Mouse (Mus musculus): Measurements from ENCODE around the gene Slc6a11.

Slc6a11 gene

GRCm38 (mm10) chr6:114267979-114268378 is 136.9 kb downstream of the Slc6a11 start:
- DNase-seq = no peak

DNA sequence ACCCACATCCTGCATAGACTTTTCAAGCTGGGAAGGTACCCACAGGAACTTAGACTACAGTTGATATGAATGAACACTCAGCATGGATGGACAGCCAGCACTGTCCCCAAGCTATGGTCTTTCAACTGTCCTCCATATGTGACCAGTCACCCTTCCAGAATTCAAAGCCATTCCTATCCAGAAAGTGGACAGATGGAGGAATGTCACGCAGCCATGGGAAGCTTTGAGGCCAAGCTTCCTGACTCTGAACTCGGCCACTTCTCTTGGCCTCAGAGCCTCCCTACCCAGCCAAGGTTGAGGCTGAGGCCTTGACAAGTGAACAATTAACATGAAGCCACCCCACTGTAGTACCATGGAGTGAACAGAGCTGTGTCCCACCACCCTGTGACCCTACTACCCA is 138.5 kb downstream of the Slc6a11 start:
- DNase-seq = no peak

- no peak for DNase-seq
Measured at GRCm38 (mm10) chr6:114270799-114271198, 139.8 kb downstream of the Slc6a11 start.

DNA sequence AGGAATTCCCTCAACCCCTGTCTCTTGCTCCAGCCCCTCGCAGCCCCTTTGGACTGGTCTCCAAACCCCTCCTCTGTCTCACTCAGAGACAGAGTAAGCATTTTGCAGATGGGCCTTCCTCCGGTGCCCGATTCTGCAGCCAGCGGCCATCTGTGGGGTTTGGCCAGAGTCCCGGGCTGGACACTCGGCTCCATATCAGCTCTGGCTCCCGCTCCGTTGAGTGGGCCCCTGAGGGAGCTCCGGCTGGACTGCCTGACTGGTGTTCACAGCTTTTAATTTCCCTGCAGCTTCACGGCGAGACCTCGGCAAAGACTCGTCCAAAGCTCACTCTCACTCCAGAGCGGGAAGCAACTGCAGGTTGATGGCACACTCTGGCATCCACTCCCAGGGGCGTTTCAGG is 141.2 kb downstream of the Slc6a11 start:
- no peak for DNase-seq

DNA sequence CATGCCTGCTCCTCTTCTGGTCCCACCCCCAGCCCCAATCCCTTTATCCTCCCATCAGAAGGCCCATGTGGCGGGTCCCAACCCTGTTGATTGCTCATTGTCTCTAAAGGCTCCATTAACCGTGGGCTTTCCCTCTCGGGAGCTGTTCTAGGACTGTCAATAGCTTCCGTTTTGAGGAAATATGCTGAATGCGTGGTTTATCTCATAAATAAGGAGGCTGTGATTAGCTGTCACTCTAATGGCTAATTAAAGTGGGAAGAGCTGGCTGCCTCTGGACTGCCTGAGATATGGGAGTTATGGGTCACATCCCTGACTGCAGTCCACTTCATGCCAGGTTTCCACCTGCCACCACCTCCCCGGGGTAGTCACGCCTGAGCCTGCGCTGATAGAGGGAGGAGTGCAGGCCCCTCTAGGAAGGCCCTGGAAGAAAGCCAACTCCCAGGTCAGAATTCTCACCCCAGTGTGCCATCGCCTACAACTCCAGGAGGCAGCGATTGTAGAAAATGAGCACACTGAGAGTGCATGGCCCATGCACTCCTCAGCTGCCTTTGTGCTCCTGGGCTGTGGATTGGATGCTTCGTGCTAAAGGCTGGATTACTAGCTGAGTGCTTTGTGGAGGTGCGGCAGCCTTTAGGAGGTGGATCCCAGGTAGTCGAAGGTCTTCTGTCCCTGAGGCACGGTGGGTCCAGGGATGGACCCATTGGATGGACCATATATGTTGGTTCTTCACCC is 143.1 kb downstream of the Slc6a11 start:
- no peak for DNase-seq

DNA sequence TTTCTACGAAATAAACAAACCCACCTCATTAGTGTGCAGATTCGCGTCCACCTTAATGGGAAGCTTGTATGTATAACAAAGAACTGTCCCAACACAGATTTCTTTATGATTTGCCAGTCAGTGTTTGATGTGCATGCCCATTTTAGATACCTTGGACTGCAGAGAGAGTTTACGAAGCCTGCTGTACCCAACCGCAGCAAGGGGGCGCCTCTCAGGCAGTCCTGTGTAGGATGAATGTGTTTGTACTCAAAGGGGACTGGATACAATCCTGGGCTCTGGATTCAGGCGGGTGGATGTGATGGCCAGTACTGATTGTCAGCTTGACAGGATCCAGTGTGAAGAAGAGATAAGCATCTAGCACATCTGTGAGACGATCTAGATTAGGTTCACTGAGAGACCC is 144.8 kb downstream of the Slc6a11 start:
- no peak for DNase-seq

DNA sequence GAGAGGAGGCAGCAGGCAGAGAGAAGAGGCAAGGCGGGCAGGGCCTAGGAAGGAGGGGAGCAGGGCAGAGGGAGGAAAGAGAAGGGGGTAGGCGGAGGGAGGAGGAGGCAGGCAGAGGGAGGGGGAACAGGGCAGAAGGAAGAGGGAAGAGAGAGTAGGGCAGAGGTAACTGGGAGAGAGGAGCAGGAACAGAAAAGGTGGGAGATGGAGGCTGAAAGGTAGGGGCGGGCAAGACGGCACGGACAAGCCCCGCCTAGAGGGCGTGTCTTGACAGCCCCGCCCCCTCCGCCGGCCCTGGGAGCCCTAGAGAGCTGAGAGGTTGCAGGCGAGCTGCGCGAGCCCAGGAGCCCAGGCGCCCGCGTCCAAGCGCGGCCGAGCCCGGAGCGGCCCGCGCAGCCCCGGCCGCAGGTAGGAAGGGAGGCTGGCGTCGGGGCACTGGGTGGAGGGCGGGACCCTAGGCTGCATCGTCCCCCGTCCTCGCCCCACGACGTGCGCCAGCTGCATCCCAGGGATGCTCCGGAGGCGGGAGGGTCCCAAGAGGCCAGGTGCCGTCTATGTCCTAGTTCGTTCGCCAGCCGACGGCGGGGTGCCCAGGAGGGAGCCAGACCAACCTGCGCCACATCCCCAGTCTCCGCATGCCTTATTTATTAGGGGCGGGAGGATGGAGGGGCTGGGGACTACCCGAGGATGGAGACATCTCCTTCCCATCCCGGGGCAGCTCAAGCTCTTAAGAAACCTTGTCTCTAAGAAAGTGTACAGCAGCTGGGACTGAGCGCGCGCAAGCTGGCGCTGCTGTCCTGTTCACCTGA is 151.6 kb downstream of the Slc6a11 start, which contains the start of gene Slc6a1:
Slc6a1 (plus strand) TSS at position 167 of the 809 bp plus-strand sequence.
- peak; percentile 7 for DNase-seq

GRCm38 (mm10) chr6:114283278-114283770 is 152.3 kb downstream of the Slc6a11 start:
- no peak for DNase-seq

DNA sequence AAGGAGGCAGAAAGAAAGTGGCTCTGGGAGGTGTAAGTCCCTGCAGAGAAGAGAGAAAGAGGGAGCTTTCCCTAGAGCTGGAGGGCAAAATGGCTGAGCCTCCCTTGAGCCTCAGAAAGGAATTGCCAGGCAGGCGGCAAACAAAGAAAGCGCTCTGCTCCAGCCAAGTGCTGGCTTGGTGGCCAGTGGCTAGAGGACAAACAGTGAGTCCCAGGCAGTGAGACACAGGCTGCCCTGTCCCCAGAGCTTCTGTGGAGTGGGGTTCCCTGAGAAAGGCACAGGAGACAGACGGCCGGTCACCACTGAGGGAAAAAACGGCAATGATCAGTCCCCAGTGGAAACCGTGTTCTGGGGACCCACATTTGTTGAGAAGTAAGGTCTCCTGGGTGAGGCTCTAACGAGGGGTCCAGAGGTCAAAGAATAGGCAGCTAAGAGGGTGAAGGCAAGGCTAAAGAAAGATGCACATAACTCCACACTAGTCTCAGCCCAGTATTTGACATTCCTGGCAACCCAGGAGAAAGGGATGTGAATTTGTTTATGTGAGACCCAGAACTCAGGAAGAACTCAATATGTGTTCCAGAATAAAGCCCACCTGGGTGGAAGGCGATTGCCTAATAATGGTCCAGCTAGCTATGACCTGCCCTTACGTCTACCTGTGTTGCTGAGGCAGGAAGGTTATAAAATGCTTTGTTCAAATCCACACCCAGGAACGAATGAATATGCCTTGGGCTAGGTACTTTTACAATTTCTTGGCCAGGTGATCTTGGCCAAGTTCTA is 153.1 kb downstream of the Slc6a11 start:
- no peak for DNase-seq

GRCm38 (mm10) chr6:114285424-114285823 is 154.4 kb downstream of the Slc6a11 start:
- no peak for DNase-seq

DNA sequence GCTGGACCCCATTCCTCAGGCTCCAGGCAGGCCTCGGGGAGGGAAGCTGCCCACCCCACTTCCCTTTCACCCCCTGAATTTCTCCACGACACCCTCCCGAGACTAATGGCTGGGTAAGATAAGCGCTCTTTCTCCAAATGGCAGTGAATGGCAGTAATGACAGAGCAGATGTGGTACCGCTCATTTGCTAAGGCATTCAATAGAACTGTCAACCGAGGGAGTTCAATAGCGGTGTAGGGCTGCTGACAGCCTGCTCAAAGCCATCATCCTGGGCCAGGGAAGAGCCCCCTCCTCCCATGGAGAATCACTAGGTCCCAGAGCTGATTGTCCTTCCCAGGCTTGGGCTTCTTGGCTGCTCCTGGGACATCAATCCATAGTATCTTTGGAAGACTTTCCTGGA is 158.1 kb downstream of the Slc6a11 start:
- no peak for DNase-seq

DNA sequence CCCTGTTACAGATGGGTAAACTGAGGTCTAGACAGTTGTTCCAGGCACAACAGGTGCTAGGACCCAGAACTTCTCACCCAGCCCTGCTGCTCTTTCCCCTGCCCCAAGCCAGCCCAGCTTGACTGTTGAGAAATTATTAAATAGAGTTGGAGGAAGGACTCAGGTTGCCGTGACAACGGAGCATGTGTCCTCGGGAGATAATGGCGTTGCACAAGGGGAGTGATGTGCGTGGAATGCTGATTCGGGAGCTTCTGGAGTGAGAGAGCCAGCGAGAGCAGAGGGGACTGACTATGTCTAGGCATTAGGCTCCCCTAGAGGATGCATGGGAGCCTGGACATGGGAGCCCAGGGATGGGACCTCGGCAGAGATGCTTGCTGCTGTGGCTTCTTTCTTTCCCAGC is 159.1 kb downstream of the Slc6a11 start:
- no peak for DNase-seq

DNA sequence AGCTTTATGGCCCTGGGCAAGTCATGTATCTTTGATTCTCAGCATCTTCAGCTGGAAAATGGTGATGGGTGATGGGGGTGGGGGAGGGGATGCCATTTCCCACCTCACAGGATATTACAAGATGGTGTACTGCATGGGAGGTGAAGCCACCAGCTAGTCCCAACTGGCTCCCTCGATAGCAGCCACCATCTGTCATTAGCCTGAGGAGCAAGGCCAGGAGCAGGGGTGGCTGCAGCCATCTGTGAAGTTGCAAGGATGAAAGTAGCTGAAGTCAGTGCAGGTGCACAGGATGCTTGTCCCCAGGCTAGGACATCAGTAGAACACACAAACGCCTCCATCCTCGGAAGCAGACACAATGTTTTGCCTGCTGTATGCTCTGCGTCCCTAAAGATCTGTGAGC is 159.9 kb downstream of the Slc6a11 start:
- DNase-seq = no peak

GRCm38 (mm10) chr6:114291396-114291795 is 160.4 kb downstream of the Slc6a11 start:
- no peak for DNase-seq

DNA sequence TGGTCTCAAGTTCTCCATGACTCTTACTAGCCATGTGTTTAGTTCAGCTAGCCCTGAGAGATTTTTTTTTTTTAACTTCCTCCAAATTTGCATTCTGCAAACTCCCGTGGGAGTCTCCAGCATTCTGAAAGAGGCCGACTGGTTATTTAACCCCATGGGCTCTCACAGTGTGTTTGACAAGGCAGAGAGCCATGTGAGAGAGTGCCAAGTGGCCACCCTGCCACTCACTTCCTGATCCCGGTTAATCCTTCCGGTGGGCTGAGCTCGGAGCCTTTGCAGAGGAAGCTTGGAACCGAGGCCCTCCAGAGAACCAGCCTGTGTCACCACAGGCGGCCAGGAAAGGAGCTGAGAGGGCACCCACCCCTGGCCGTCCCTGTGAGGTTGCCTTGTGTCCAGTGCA is 162.5 kb downstream of the Slc6a11 start:
- DNase-seq = no peak

- no peak for DNase-seq
Measured at GRCm38 (mm10) chr6:114295086-114295485, 164.0 kb downstream of the Slc6a11 start.

GRCm38 (mm10) chr6:114297260-114298002 is 166.4 kb downstream of the Slc6a11 start:
- DNase-seq = no peak
